Mouse (Mus musculus): Measurements from ENCODE around the gene Sh3glb2. TPM values are rescaled to one million over a fixed set of nuclear protein-coding genes. Genes with fewer than 3 reads are reported as not detected.

The Sh3glb2 gene
- polyA plus RNA-seq, 1 experiment, result 1.8 TPM

DNA sequence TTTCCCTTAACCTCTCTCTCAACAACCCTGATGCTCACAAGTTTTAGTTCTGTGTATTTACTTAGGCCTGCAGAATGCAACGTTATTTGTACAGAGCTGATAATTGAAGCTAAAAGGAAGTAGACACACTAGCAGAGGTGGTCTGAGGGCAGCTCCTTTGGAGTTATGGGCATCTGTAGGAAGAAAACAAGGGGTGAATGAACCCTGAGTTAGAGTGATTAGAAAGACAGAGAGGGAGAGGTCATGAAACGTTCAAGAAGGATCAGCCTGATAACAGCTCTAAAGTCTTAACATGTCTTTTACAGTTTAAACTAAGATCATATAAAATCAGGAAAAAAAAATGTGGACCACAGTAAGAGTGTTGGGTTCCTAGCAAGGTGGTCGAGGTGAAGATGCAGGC is 49.8 kb downstream of the Sh3glb2 start:
- Histone ChIP-seq H3K36me3 (ENCODE audit: control insufficient read depth) (peaks cover 98% of the 10 kb centered on the region), H3K4me1 (ENCODE audit: control insufficient read depth) (peaks cover 13% of the 10 kb centered on the region), H3K9me3 (ENCODE audit: control insufficient read depth, low read length) (no peaks in the 10 kb centered on the region), H3K4me3 (replicated peaks) (no peak overlapping the region), H3K27me3 (ENCODE audit: control insufficient read depth) (no peaks in the 10 kb centered on the region)
- no peak for TF ChIP-seq GATA1 (IDR thresholded peaks at IDR 0.05; ENCODE audit: low read length)
- no peak for TF ChIP-seq TAL1 (IDR thresholded peaks at IDR 0.05; ENCODE audit: low read length)

DNA sequence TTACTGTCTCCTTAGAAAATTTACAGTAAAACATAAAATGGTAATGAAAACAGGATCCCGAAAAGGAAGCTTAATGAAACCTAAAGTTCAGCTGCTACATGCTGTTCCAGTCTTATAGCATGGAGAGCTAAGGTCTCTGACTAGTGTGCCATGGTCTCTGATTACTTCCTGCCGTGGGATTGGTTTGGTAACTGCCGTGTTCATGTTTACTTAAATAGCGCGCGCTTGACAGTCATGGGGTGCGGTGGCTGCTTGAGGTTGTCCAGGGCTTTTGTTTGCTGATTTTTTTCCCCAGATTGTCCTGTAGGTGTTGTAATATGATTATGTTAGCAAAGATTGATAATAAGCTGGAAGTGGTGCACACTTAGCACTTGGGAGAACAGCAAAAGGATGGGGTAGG is 53.0 kb downstream of the Sh3glb2 start:
- Histone ChIP-seq H3K27me3 (ENCODE audit: control insufficient read depth) (no peaks in the 10 kb centered on the region), H3K4me3 (replicated peaks) (no peak overlapping the region), H3K4me1 (ENCODE audit: control insufficient read depth) (peaks cover 13% of the 10 kb centered on the region), H3K9me3 (ENCODE audit: control insufficient read depth, low read length) (no peaks in the 10 kb centered on the region), H3K36me3 (ENCODE audit: control insufficient read depth) (peaks cover 99% of the 10 kb centered on the region)
- TF ChIP-seq GATA1 (IDR thresholded peaks at IDR 0.05; ENCODE audit: low read length) (no peak), TAL1 (IDR thresholded peaks at IDR 0.05; ENCODE audit: low read length) (no peak)

DNA sequence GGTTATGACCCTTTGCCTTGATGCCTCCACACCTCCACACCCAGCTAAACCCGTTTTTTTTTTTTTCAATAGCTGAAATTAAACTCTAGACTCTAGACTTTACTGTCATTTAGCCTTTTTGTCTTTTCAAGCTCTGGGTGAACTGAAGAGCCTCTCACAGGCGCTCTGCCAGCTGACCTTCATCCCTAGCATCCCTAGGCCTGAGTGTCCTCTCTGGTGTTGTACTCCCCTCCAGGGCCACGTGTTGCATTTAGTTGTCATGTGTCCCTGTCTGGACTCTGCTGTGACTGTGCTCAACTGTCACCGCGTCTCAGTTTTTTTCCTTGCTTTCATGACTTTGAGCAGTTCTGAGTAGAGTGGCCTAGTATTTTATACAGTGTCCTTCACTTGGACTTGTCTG is 59.2 kb downstream of the Sh3glb2 start:
- Histone ChIP-seq H3K36me3 (ENCODE audit: control insufficient read depth) (peaks cover 88% of the 10 kb centered on the region), H3K9me3 (ENCODE audit: control insufficient read depth, low read length) (no peaks in the 10 kb centered on the region), H3K27me3 (ENCODE audit: control insufficient read depth) (no peaks in the 10 kb centered on the region), H3K4me3 (replicated peaks) (no peak overlapping the region), H3K4me1 (ENCODE audit: control insufficient read depth) (no peaks in the 10 kb centered on the region)
- no peak for TF ChIP-seq TAL1 (IDR thresholded peaks at IDR 0.05; ENCODE audit: low read length)
- TF ChIP-seq GATA1 (IDR thresholded peaks at IDR 0.05; ENCODE audit: low read length), result no peak

DNA sequence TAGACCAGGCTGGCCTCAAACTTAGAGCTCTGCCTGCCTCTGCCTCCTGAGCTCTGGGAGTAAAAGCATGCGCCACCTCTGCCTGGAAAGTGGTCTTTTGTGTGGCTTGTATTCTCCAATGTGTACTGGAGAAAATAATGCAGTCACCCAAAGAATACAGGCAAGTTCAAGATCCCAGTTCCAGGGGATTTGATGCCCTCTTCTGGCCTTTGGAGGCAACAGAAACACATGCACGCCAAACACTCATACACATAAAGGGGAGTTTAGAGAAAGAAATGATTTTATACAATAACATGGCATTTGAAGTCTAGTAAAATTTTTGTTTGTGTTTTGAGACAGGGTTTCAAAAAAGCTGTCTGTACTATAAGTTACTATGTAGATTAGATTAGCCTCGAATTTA is 59.6 kb downstream of the Sh3glb2 start:
- TF ChIP-seq GATA1 (IDR thresholded peaks at IDR 0.05; ENCODE audit: low read length) (no peak), TAL1 (IDR thresholded peaks at IDR 0.05; ENCODE audit: low read length) (no peak)
- Histone ChIP-seq H3K4me1 (ENCODE audit: control insufficient read depth) (no peaks in the 10 kb centered on the region), H3K27me3 (ENCODE audit: control insufficient read depth) (no peaks in the 10 kb centered on the region), H3K4me3 (replicated peaks) (no peak overlapping the region), H3K36me3 (ENCODE audit: control insufficient read depth) (peaks cover 84% of the 10 kb centered on the region), H3K9me3 (ENCODE audit: control insufficient read depth, low read length) (no peaks in the 10 kb centered on the region)

Other genes starting within 250 kb of the Sh3glb2 start
- 1.7 and 2.4 TPM in 2 replicates for gene Zer1, start 234.8 kb downstream of the Sh3glb2 start, polyA plus RNA-seq (2012)
- gene Tbc1d13, start 225.6 kb downstream of the Sh3glb2 start, polyA plus RNA-seq (2012), result 0.72 and 0.83 TPM in 2 replicates
- gene Endog, start 187.8 kb downstream of the Sh3glb2 start, polyA plus RNA-seq (2012), result 0.45 and 0.55 TPM in 2 replicates
- 2.5 and 2.9 TPM in 2 replicates for gene Spout1, start 180.9 kb downstream of the Sh3glb2 start, polyA plus RNA-seq (2012)
- gene Kyat1, start 153.5 kb downstream of the Sh3glb2 start, polyA plus RNA-seq (2012), result 0.34 and 0.45 TPM in 2 replicates
- gene Lrrc8a, start 121.6 kb downstream of the Sh3glb2 start, polyA plus RNA-seq (2012), result 0.56 TPM in 2 replicates
- gene Gm28035, start 118.8 kb downstream of the Sh3glb2 start, polyA plus RNA-seq (2012), result not detected in 2 replicates
- 0.06 and 0.33 TPM in 2 replicates for gene Phyhd1, start 93.1 kb downstream of the Sh3glb2 start, polyA plus RNA-seq (2012)
- gene Gm28038, start 78.3 kb downstream of the Sh3glb2 start, polyA plus RNA-seq (2012), result not detected in 2 replicates
- gene Dolk, start 73.0 kb downstream of the Sh3glb2 start, polyA plus RNA-seq (2012), result 0.12 and 0.17 TPM in 2 replicates
- 10.7 and 13.0 TPM in 2 replicates for gene Nup188, start 72.9 kb downstream of the Sh3glb2 start, polyA plus RNA-seq (2012)
- gene Miga2, start 4.9 kb upstream of the Sh3glb2 start, polyA plus RNA-seq (2012), result 0.95 and 1.2 TPM in 2 replicates
- gene Dolpp1, start 32.9 kb upstream of the Sh3glb2 start, polyA plus RNA-seq (2012), result 2.2 and 2.6 TPM in 2 replicates
- gene Crat, start 56.5 kb upstream of the Sh3glb2 start, polyA plus RNA-seq (2012), result 15.6 and 20.5 TPM in 2 replicates
- gene Ptpa, start 56.7 kb upstream of the Sh3glb2 start, polyA plus RNA-seq (2012), result 150 and 192 TPM in 2 replicates
- 0.02 TPM in 2 replicates for gene Ier5l, start 114.9 kb upstream of the Sh3glb2 start, polyA plus RNA-seq (2012)
- gene Cstad, start 235.7 kb upstream of the Sh3glb2 start, polyA plus RNA-seq (2012), result not detected in 2 replicates

Measured in erythroblast, embryonic 14.5 days (primary cell).